Mouse (Mus musculus) midbrain, postnatal 0 days (tissue): ENCODE results near the gene Zfand3. TPM values are rescaled to one million over a fixed set of nuclear protein-coding genes. Genes with fewer than 3 reads are reported as not detected.

Source experiments
- ATAC-seq: fragments of 200-750 bp; cut with Nextera tagmentation; 2 replicates; pipeline ENCODE4 v1.8.0; 2017; ENCODE audit warnings: moderate number of reproducible peaks, mild to moderate bottlenecking, moderate TSS enrichment, moderate library complexity; ENCODE audit not compliant: low FRiP score
- DNase-seq: peaks from one replicate; pipeline ENCODE4 v3.0.0-alpha.2; 2015; ENCODE audit warnings: low spot score
- H3K27ac ChIP-seq: fragments of 300-500 bp; sonication (generic); 2 replicates; pipeline ENCODE4 v1.5.1; 2014; ENCODE audit warnings: low read depth, mild to moderate bottlenecking, low read length, mixed read lengths
- H3K27me3 ChIP-seq: fragments of 300-500 bp; sonication (generic); 2 replicates; pipeline ENCODE4 v1.6.1; 2014; ENCODE audit warnings: low read length, control low read depth, mixed read lengths; ENCODE audit not compliant: insufficient read depth
- H3K36me3 ChIP-seq: fragments of 300-500 bp; sonication (generic); 2 replicates; pipeline ENCODE4 v1.6.1; 2014; ENCODE audit warnings: low read length, control low read depth, mixed read lengths; ENCODE audit not compliant: insufficient read depth
- H3K4me1 ChIP-seq: fragments of 300-500 bp; sonication (generic); 2 replicates; pipeline ENCODE4 v1.6.1; 2014; ENCODE audit warnings: mild to moderate bottlenecking, control low read depth, antibody characterized with exemption, low read length, mixed read lengths; ENCODE audit not compliant: insufficient read depth
- H3K4me2 ChIP-seq: fragments of 300-500 bp; sonication (generic); 2 replicates; pipeline ENCODE4 v1.6.1; 2014; ENCODE audit warnings: low read depth, mild to moderate bottlenecking, low read length, mixed read lengths; ENCODE audit not compliant: poor library complexity, severe bottlenecking
- H3K4me3 ChIP-seq: fragments of 300-500 bp; sonication (generic); 2 replicates; pipeline ENCODE4 v1.5.1; 2014; ENCODE audit warnings: low read depth, mild to moderate bottlenecking, low read length, moderate library complexity
- H3K9ac ChIP-seq: fragments of 300-500 bp; sonication (generic); replicated peaks from 2 replicates; pipeline ENCODE4 v1.6.1; 2014; ENCODE audit warnings: mild to moderate bottlenecking, low read length, moderate library complexity, mixed read lengths; ENCODE audit not compliant: poor library complexity, severe bottlenecking
- H3K9me3 ChIP-seq: fragments of 300-500 bp; sonication (generic); 2 replicates; pipeline ENCODE4 v1.6.1; 2016; ENCODE audit warnings: low read length, control low read depth
- CTCF ChIP-seq: IDR thresholded peaks from 2 replicates; pipeline ENCODE4 v1.5.1; 2016; ENCODE audit warnings: antibody characterized with exemption, mild to moderate bottlenecking
- WGBS: fragments of 180-500 bp; shearing (Covaris S2); extraction: QIAGEN DNeasy Blood & Tissue Kit; methylation state at CpG from one replicate; pipeline ENCODE4 v1.1.7; 2014; 5-methylcytosine and 5-hydroxymethylcytosine counted together
- polyA plus RNA-seq: library from polyadenylated mRNA; unstranded; fragments of >200 nt; fragmentation: Nextera tagmentation; extraction: Ambion mirVana; gene quantifications from 2 replicates; pipeline ENCODE4 v1.2.1, GENCODE M21; 2015
- total RNA-seq: library from RNA; depleted of rRNA; stranded (reverse); fragments of >200 nt; gene quantifications from 2 replicates; pipeline ENCODE4 v1.2.3, GENCODE M21; 2014

Zfand3 gene
- total and polyA plus RNA-seq, 2 experiments from 2014 or later: 41.3 to 72.2 TPM

DNA sequence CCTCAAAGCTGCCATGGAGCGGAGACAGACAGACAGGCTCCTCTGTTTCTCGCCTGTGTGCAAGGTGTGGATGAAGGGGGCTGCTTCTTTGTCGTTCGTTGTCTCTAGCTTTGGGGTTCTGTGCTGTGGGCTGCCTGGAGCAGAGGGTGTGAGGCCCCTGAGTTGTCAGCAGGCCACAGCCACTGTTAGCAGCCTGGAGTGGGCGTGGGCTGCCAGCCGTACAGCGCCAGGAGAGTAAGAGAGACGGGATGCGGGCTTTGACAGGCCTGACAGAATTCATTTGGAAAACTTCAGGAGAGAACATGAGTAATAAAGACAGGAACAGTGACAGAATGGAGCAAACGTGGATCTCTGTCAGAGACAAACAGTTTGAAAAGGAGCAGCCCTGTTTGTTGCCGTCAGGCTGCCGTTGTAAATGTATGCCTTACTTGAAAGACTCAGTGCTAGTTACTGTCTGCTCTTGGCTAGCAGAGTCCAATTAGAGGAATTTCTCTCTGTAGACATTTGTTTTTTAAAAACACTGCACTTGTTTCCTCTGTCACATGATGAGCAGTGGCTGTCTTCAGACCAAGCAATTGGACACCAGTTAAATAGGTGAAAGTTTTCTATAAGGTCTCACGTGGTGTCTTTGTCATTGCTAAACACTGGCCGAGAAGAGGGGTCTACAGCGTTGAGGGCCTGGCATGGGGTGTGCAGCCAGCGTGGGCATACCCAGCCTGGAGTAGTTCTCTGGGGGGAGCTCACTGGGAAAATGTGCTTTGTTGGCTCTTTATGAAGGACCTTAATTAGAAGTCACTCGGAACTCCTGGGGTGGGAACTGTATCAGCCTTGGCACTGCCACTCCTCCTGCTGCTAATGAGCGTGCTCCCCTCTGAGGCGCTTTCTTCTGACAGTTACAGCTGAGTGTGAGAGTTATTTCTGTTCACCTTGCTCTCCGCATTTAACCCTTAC, 183.8 kb downstream of the Zfand3 start:
- ATAC-seq (peak; percentile 73), DNase-seq (peak; percentile 66)
- Histone ChIP-seq H3K9ac (0 out of 2 replicates have a peak overlapping the region, but pooled peaks have one; percentile 29), H3K9me3 (no peaks in the 10 kb centered on the region), H3K4me3 (no peak overlapping the region), H3K4me2 (peak overlapping the region; percentile 20; the same call in 1 of the 2 replicates), H3K36me3 (no peaks in the 10 kb centered on the region), H3K27me3 (no peaks in the 10 kb centered on the region), H3K4me1 (peaks cover 12% of the 10 kb centered on the region), H3K27ac (peak overlapping the region; percentile 65)
- 16% methylated on average over 20 of the region's 20 CpGs for WGBS
- TF ChIP-seq CTCF: no peak

DNA sequence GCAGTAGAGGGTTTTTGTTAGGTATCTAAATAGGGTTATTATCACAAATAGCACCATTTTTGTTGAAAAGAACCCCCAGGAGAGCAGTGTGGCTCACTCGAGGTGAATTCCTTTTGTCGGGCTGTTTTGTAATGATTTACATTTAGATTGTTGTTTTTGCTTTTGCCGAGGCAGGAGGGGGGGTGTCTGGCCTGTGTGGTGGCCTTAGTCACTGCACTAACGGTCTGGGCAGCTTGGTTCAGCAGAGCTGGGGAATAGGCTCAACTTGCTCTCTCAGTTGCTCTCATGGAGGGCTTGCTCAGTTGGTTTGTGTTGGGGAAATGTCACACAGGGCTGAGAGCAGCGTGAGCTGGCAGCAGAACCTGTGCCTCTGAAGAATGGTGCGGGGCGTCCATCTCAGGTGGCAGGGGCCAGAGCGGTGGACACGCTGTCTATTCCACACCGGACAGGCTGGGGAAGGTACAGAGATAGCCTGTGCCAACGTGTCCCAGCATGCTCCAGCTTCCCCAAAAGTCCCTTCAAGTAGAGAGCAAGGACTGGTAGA, 186.6 kb downstream of the Zfand3 start:
- Histone ChIP-seq H3K27ac (no peak overlapping the region), H3K4me3 (no peak overlapping the region), H3K4me1 (peaks cover 25% of the 10 kb centered on the region), H3K4me2 (no peak overlapping the region), H3K27me3 (no peaks in the 10 kb centered on the region), H3K9me3 (no peaks in the 10 kb centered on the region), H3K9ac (no peak overlapping the region), H3K36me3 (no peaks in the 10 kb centered on the region)
- no peak for TF ChIP-seq CTCF
- DNase-seq (no peak), ATAC-seq (no peak)
- whole genome bisulfite sequencing: 70% methylated on average over 11 of the region's 11 CpGs

DNA sequence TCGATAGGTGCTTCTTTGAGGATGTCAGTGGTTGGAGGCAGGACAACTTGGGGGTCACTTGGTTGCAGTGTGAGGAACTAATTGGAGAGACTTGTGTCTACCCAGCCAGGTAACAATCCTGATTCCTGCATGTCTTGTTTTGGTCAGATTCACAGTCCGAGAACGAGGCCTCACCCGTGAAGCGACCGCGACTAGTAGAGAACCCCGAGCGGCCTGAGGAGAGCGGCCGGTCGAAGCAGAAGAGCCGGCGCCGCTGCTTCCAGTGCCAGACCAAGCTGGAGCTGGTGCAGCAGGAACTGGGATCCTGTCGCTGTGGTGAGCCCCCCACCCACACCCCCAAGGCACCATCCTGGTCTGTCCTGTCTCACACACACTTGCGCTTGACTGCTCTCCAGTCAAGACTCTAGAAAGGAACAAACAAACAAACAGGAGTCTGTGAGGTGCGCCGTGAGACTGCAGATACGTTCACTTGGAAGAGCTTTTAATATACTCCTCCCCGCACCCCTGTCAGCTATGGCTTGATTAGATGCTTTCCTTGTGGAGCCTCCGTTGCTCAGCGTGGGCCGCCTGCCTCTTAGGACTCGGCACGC, 188.0 kb downstream of the Zfand3 start:
- Histone ChIP-seq H3K36me3 (no peaks in the 10 kb centered on the region), H3K9me3 (no peaks in the 10 kb centered on the region), H3K9ac (no peak overlapping the region), H3K4me2 (no peak overlapping the region), H3K27ac (no peak overlapping the region), H3K4me3 (no peak overlapping the region), H3K4me1 (peaks cover 34% of the 10 kb centered on the region), H3K27me3 (no peaks in the 10 kb centered on the region)
- DNase-seq (no peak), ATAC-seq (no peak)
- WGBS: 83% methylated on average over 26 of the region's 26 CpGs
- TF ChIP-seq CTCF: no peak

DNA sequence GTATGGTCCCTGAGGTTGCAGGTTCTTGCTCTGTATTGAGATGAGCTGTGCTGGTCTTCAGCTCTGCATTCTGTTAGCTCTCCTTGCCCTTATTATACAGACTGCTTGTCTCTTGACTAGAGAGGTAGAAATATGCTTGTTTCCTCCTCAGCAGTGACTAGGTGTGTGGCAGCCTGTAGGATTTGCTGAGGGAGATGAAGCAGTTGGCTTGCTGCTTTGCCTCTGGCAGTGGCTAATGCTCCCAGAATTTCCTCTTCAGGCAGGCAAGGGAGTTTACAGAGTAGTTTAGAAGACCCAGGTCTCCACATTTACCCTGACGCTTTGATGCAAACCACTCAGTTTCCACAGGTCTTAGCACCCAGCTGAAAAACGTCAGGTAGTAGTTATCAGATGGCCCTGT, 189.1 kb downstream of the Zfand3 start:
- H3K4me3 ChIP-seq: no peak overlapping the region
- ATAC-seq (no peak), DNase-seq (no peak)
- peaks cover 25% of the 10 kb centered on the region for H3K4me1 ChIP-seq
- H3K36me3 ChIP-seq: no peaks in the 10 kb centered on the region
- H3K27me3 ChIP-seq: no peaks in the 10 kb centered on the region
- peak overlapping the region; percentile 7; the same call in 1 of the 2 replicates for H3K27ac ChIP-seq
- no peak for TF ChIP-seq CTCF
- no peak overlapping the region for H3K4me2 ChIP-seq
- H3K9ac ChIP-seq: no peak overlapping the region
- 84% methylated on average over 2 of the region's 2 CpGs for WGBS
- H3K9me3 ChIP-seq: no peaks in the 10 kb centered on the region

DNA sequence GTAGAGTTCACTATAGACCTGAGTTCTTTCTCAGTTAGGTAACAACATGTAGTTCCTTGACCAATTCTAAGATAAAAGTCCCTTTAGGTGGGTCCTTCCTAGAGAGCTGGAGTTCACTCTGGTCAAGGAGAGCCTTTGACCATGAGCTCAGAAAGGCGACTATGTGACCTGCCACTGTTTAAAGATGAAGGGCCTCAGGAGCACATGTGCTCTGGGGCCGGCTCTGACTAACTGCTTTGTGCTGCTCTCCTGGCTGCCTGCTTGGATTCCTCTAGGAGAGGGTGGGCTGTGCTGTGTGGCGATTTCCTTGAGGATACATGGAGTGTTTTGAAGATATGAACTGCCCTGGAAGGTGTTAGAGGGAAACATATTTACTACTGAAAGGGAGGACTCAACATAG, 189.6 kb downstream of the Zfand3 start:
- Histone ChIP-seq H3K27ac (peak overlapping the region; percentile 65; the same call in 1 of the 2 replicates), H3K27me3 (no peaks in the 10 kb centered on the region), H3K36me3 (no peaks in the 10 kb centered on the region), H3K9me3 (no peaks in the 10 kb centered on the region), H3K4me1 (peaks cover 22% of the 10 kb centered on the region), H3K4me2 (no peak overlapping the region), H3K9ac (no peak overlapping the region), H3K4me3 (no peak overlapping the region)
- 32% methylated on average over 3 of the region's 3 CpGs for WGBS
- DNase-seq (no peak), ATAC-seq (no peak)
- TF ChIP-seq CTCF: no peak
